Mouse (Mus musculus) layer of hippocampus, adult 11-12 months (tissue): ENCODE data around the gene Serpinb9b.

Experiments used
- DNase-seq: peaks from one replicate; pipeline ENCODE4 v3.0.0; 2022; ENCODE audit warnings: low spot score

The Serpinb9b gene

GRCm38 (mm10) chr13:33043542-33043941 lies 16.3 kb downstream of the Serpinb9b start:
- DNase-seq = no peak

DNA sequence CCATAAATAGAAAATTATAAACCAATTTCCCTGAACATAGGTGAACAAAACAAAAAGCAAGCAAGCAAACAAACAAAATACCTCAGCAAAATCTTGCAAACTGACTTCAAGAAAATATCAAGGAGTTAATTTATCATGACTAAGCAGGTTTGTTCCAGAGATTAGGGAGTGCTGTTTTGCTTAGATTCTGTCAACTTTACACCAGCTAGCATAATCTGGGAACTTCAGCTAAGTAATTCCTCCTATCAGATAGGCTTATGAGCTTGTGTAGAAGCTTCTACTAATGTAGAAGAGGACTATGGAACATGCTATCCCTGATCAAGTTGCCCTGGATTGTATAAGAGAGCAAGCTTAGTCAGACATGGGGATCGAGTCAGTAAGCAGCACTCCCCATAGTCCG lies 20.0 kb downstream of the Serpinb9b start:
- DNase-seq = no peak

GRCm38 (mm10) chr13:33048187-33048586 lies 21.0 kb downstream of the Serpinb9b start:
- DNase-seq = no peak

DNA sequence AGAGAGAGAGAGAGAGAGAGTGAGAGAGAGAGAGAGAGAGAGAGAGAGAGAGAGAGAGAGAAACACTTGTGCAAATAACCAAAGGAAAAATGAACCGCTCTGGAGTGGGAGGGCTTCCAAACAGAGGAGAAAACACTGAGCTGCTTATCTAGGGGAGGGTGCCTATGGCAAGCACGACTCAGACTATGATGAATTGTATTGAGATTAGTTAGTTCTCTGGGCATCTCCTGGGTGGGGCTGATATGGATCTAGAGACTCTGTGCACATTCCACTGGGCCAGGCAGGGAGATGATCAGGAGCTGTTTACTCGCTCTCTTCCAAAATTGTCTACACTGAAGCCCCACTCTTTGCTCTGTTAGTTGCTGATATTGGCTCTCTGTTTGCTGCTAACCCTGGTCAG lies 24.5 kb downstream of the Serpinb9b start:
- DNase-seq = no peak

DNA sequence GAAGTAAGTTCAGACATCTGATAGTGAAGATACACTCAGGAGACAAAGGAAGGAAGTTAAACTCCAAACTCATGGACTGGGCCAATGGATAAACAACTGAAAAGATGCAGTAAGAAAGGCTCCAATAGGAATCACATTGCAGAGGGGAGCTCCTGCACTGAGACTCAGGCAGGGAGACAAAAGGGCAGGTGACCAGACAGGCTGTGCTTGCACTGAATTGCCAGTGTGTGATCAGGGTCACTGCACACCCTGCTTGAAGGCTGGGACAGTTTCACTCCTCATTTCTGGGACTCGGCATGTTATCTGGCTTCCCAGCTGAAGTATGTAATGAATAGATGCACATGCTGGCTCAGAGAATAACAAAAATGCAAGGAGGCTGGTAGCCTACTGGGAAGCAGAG lies 35.8 kb downstream of the Serpinb9b start:
- no peak for DNase-seq

GRCm38 (mm10) chr13:33067387-33067977 lies 40.3 kb downstream of the Serpinb9b start:
- DNase-seq = no peak

- DNase-seq = no peak
Measured at GRCm38 (mm10) chr13:33068164-33068563, 40.9 kb downstream of the Serpinb9b start.

- no peak for DNase-seq
Measured at GRCm38 (mm10) chr13:33071776-33072175, 44.6 kb downstream of the Serpinb9b start.

GRCm38 (mm10) chr13:33074029-33074428 lies 46.8 kb downstream of the Serpinb9b start:
- DNase-seq = no peak

DNA sequence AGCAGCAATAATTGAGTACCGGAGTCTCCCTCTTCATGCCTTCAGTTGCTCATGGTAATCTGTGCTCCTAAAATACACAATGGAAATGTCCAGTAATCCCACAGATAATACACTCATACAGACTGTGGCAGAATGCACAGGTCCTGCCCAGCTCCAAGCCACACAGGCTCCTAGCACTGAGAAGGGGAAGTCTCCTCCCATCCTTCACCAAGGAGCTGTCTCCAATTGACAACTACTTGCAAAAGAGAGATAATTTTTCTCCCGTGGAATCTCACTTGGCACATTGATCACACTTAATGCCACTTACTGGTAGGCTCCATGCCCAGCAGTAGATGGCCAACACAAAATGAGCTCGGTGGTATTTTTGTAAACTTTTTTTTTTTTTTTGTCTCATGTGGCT lies 49.0 kb downstream of the Serpinb9b start:
- no peak for DNase-seq

DNA sequence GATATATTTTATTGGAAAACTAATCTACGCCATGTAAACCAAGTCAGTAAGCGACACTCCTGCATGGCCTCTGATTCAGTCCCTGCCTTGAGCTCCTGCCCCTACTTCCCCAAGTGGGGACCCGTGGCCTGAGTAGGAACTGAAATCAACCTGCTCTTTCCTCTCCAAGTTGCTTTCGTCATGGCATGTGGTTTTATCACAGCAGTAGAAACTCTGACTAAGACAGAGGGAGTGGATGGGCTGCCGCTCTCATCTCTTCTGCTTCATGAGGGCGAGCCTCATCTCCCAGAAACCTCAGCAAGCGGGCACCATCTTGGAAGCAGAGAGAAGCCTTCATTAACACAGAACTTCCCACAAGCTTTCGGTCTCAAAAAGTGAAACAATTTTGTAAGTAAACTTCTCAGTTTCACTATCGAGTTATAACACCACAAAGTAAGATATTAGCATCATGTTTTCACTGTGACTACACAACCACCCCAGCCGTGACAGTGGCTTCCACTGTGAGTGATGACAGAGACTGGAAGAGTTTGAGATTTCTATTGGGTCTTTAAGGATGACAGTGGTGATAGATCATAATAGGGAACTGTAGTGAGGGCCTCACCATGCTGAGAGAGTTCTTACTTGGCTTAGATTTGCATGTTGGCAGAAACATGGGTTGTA lies 49.9 kb downstream of the Serpinb9b start:
- no peak for DNase-seq

DNA sequence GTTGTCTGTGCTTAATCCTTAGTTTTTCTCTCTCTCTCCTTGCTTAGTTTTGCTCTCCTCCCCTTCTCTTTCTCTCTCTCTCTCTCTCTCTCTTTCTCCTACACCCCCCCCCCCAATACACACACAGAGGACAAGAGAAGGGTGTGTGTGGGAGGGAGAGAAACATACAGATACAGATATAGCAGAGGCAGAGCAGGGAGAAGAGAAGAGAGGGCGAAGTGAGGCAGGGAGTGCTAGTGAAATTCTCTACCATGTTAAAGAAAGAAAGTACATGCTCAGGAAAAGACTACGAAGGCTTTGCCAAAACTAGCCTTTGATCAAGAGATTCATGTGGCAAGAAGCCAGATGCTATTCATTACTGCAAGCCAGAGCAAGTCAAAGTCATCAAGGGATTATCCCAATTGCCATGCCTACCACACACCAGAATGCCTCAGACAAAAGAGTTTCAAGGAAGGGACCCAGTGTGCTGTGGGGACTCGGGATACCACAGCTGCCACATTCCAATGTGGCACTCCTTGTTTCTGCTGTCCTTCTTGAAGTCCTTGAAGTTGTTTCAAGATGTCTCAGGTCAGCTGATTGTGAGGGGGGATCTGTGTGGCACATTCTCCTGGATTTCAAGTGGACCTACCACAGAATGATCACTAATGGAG lies 51.0 kb downstream of the Serpinb9b start, which contains the start of gene Serpinb1b:
Gene Serpinb1b (plus strand): TSS at position 520 of the 650 bp plus-strand sequence.
- no peak for DNase-seq

- DNase-seq = peak; percentile 8
Measured at GRCm38 (mm10) chr13:33079391-33079790, 52.2 kb downstream of the Serpinb9b start.

DNA sequence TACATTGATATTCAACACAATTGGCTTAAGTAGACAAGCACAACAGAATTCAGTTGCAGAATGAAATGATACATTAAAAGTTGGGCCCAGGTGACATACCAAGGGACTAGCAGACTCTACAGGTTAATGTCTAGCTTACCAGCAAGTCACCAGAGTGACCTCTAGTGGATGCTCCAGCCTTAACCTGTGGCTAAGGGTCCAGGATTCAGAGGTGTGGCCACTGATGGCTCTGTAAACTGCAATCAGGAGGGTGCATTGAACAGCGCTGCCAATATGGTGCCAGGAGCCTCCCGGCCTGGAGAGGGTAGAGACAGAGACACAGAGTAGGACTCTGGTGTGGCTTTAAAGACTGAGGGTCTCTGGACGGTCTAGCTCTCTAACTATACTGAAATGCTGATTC lies 53.1 kb downstream of the Serpinb9b start:
- DNase-seq = no peak

- DNase-seq = no peak
Measured at GRCm38 (mm10) chr13:33083834-33084233, 56.6 kb downstream of the Serpinb9b start.

DNA sequence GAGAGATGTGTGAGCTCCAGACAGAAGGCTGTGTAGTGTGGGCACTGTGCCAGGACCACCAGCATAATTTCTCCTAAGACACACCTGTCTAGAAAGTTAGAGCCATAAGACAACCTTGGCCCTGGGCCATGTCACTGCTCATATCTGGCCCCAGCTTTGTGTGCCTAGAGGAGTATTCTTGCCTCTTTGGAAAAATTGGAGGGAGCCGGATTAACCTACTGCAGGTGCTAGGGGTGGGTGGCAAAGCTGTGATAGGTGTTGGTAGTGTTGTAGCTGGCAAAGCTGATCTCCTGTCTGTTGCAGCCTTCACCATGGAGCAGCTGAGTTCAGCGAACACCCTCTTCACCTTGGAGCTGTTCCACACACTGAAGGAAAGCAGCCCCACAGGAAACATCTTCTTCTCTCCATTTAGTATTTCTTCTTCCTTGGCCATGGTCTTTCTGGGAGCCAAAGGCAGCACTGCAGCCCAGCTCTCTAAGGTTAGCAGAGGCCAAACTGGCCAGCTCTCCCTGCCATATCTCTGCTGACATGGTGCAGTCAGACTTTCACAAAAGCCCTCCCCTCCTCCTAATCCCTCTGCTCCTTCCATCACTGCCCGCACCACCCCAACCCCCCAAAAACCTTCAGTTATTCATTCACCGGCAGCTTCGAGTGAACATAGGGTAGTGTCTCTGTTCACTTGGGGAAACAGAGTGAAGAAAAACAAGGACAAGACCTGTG lies 57.9 kb downstream of the Serpinb9b start:
- peak; percentile 10 for DNase-seq

DNA sequence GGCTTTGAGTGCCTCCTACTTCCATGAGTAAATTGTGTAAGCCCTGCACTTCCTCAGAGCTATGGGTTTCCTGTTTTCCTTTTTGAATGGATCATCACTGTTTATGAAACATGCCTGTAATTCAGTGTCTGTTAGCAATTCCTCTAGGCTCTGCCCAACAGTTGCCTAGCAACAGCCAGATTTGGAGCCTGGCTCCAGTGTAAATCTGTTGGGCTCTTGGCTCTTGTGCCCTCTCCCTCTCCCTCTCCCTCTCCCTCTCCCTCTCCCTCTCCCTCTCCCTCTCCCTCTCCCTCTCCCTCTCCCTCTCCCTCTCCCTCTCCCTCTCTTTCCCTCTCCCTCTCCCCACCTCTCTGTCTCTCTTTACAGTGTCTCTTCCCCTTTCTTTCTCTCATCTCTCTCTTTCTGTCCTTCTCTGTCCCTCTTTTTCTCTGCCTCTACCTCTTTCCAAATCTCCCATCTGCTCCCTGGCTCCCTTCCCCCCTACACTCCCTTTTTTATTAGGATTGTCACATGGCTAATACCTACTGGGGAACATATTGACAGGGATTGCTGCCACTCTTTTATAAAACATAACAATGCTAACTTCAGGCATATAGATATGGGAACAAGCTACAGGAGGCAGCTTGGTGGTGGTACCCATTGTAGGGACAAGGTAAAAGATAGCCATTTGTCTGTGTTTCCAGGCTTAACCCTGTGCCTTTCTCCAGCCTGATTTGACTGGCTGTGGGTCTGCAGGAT lies 58.6 kb downstream of the Serpinb9b start:
- peak; percentile 57 for DNase-seq

GRCm38 (mm10) chr13:33089566-33089965 lies 62.4 kb downstream of the Serpinb9b start:
- DNase-seq = no peak

- no peak for DNase-seq
Measured at GRCm38 (mm10) chr13:33090546-33090945, 63.3 kb downstream of the Serpinb9b start.

DNA sequence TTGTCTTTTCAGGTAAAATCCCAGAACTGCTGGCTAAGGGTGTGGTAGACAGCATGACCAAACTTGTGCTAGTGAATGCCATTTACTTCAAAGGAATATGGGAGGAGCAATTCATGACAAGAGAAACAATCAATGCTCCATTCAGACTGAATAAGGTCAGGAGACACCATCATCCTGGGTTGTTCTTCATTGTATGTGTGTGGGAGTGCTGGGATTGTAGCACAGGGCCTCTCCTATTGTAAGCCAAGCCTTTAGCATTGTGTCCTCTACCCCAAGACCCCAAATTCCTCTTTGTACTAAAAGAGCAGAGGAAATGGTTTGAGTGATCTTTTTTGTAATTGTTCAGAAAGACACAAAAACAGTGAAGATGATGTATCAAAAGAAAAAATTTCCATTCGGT lies 64.1 kb downstream of the Serpinb9b start:
- no peak for DNase-seq
